Mouse (Mus musculus): ENCODE measurements around the gene T2. TPM values are rescaled to one million over a fixed set of nuclear protein-coding genes. Genes with fewer than 3 reads are reported as not detected.
"Not testable (repeated sequence)": the region's sequence is repeated elsewhere in the genome, so short reads cannot be mapped to it uniquely, and the experiment has no call there.

Gene T2
- polyA plus RNA-seq (2015; fragmentation: Nextera tagmentation; extraction: Ambion mirVana) = not detected in 2 replicates

GRCm38 (mm10) chr17:8355692-8356091 is at the start of gene T2:
Gene T2, plus strand, starts transcription at chr17:8355992.
- Histone ChIP-seq H3K27me3 (ENCODE audit: control insufficient read depth, insufficient read depth, low read depth, low read length) (no peaks in the 10 kb centered on the region), H3K4me2 (ENCODE audit: low read depth, low read length) (no peak within 1 kb of the TSS), H3K9me3 (replicated peaks; ENCODE audit: control insufficient read depth, low read length) (no peaks in the 10 kb centered on the region), H3K27ac (ENCODE audit: low read length) (no peak within 1 kb of the TSS), H3K4me3 (ENCODE audit: low read depth, low read length) (no peak within 1 kb of the TSS), H3K36me3 (ENCODE audit: control insufficient read depth, insufficient read depth) (no peaks in the 10 kb centered on the region), H3K4me1 (ENCODE audit: control insufficient read depth, low read depth, low read length) (no peaks in the 10 kb centered on the region), H3K9ac (ENCODE audit: low read depth, low read length) (no peak within 1 kb of the TSS)
- WGBS (ENCODE audit: insufficient replicate concordance) = 62% methylated on average over 6 of the region's 6 CpGs
- ATAC-seq (ENCODE audit: low read depth) = no peak

- H3K4me1 ChIP-seq (ENCODE audit: control insufficient read depth, low read depth, low read length) = peaks cover 21% of the 10 kb centered on the region
- peak within 1 kb of the TSS; percentile 53 for H3K27ac ChIP-seq (ENCODE audit: low read length)
- peak within 1 kb of the TSS; percentile 83 for H3K4me3 ChIP-seq (ENCODE audit: low read depth, low read length)
- 0% methylated on average over 52 of the region's 54 CpGs for WGBS (ENCODE audit: insufficient replicate concordance)
- peak within 1 kb of the TSS; percentile 81 for H3K9ac ChIP-seq (ENCODE audit: low read depth, low read length)
- H3K36me3 ChIP-seq (ENCODE audit: control insufficient read depth, insufficient read depth) = no peaks in the 10 kb centered on the region
- no peaks in the 10 kb centered on the region for H3K27me3 ChIP-seq (ENCODE audit: control insufficient read depth, insufficient read depth, low read depth, low read length)
- ATAC-seq (ENCODE audit: low read depth) = peak; percentile 97
- H3K9me3 ChIP-seq (replicated peaks; ENCODE audit: control insufficient read depth, low read length) = no peaks in the 10 kb centered on the region
- peak within 1 kb of the TSS; percentile 81 for H3K4me2 ChIP-seq (ENCODE audit: low read depth, low read length)
Measured at GRCm38 (mm10) chr17:8310838-8311614, 44.8 kb upstream of the T2 start, which contains the start of gene Sft2d1. Gene Sft2d1, plus strand, starts transcription at chr17:8311102.

GRCm38 (mm10) chr17:8311751-8312150 is 44.0 kb upstream of the T2 start:
- peak overlapping the region; percentile 81 for H3K9ac ChIP-seq (ENCODE audit: low read depth, low read length)
- no peaks in the 10 kb centered on the region for H3K9me3 ChIP-seq (replicated peaks; ENCODE audit: control insufficient read depth, low read length)
- WGBS (ENCODE audit: insufficient replicate concordance) = 16% methylated on average over 3 of the region's 3 CpGs
- H3K4me1 ChIP-seq (ENCODE audit: control insufficient read depth, low read depth, low read length) = peaks cover 21% of the 10 kb centered on the region
- peak overlapping the region; percentile 81 for H3K4me2 ChIP-seq (ENCODE audit: low read depth, low read length)
- H3K27me3 ChIP-seq (ENCODE audit: control insufficient read depth, insufficient read depth, low read depth, low read length) = no peaks in the 10 kb centered on the region
- H3K4me3 ChIP-seq (ENCODE audit: low read depth, low read length) = peak overlapping the region; percentile 83
- H3K27ac ChIP-seq (ENCODE audit: low read length) = no peak overlapping the region; the same call in 1 of the 2 replicates
- no peaks in the 10 kb centered on the region for H3K36me3 ChIP-seq (ENCODE audit: control insufficient read depth, insufficient read depth)
- no peak for ATAC-seq (ENCODE audit: low read depth)

GRCm38 (mm10) chr17:8313976-8314375 is 41.8 kb upstream of the T2 start:
- 53% methylated on average over 3 of the region's 3 CpGs for WGBS (ENCODE audit: insufficient replicate concordance)
- H3K27ac ChIP-seq (ENCODE audit: low read length) = no peak overlapping the region
- ATAC-seq (ENCODE audit: low read depth) = no peak

GRCm38 (mm10) chr17:8316251-8316650 is 39.5 kb upstream of the T2 start:
- ATAC-seq (ENCODE audit: low read depth) = no peak
- no peak overlapping the region for H3K27ac ChIP-seq (ENCODE audit: low read length)
- WGBS (ENCODE audit: insufficient replicate concordance) = 60% methylated on average over 1 of the region's 1 CpGs
- H3K36me3 ChIP-seq (ENCODE audit: control insufficient read depth, insufficient read depth) = no peaks in the 10 kb centered on the region
- no peak overlapping the region for H3K9ac ChIP-seq (ENCODE audit: low read depth, low read length)
- peaks cover 19% of the 10 kb centered on the region for H3K4me1 ChIP-seq (ENCODE audit: control insufficient read depth, low read depth, low read length)
- H3K9me3 ChIP-seq (replicated peaks; ENCODE audit: control insufficient read depth, low read length) = no peaks in the 10 kb centered on the region
- H3K27me3 ChIP-seq (ENCODE audit: control insufficient read depth, insufficient read depth, low read depth, low read length) = no peaks in the 10 kb centered on the region
- no peak overlapping the region for H3K4me2 ChIP-seq (ENCODE audit: low read depth, low read length)
- no peak overlapping the region for H3K4me3 ChIP-seq (ENCODE audit: low read depth, low read length)

More at GRCm38 (mm10) chr17:8313976-8314375, 41.8 kb upstream of the T2 start:
- Histone ChIP-seq H3K36me3 (ENCODE audit: control insufficient read depth, insufficient read depth) (no peaks in the 10 kb centered on the region), H3K9ac (ENCODE audit: low read depth, low read length) (no peak overlapping the region), H3K27me3 (ENCODE audit: control insufficient read depth, insufficient read depth, low read depth, low read length) (no peaks in the 10 kb centered on the region), H3K4me2 (ENCODE audit: low read depth, low read length) (no peak overlapping the region), H3K9me3 (replicated peaks; ENCODE audit: control insufficient read depth, low read length) (no peaks in the 10 kb centered on the region), H3K4me3 (ENCODE audit: low read depth, low read length) (no peak overlapping the region), H3K4me1 (ENCODE audit: control insufficient read depth, low read depth, low read length) (peaks cover 21% of the 10 kb centered on the region)

- not testable (repeated sequence) for H3K4me3 ChIP-seq (ENCODE audit: low read depth, low read length); H3K27me3 ChIP-seq (ENCODE audit: control insufficient read depth, insufficient read depth, low read depth, low read length); H3K4me2 ChIP-seq (ENCODE audit: low read depth, low read length); H3K4me1 ChIP-seq (ENCODE audit: control insufficient read depth, low read depth, low read length); ATAC-seq (ENCODE audit: low read depth); H3K27ac ChIP-seq (ENCODE audit: low read length); H3K36me3 ChIP-seq (ENCODE audit: control insufficient read depth, insufficient read depth); H3K9ac ChIP-seq (ENCODE audit: low read depth, low read length); H3K9me3 ChIP-seq (replicated peaks; ENCODE audit: control insufficient read depth, low read length)
- WGBS (ENCODE audit: insufficient replicate concordance) = 87% methylated on average over 10 of the region's 11 CpGs
Measured at GRCm38 (mm10) chr17:8326877-8327276, 28.9 kb upstream of the T2 start.

- ATAC-seq (ENCODE audit: low read depth) = no peak
- Histone ChIP-seq H3K36me3 (ENCODE audit: control insufficient read depth, insufficient read depth) (peaks cover 5% of the 10 kb centered on the region), H3K4me3 (ENCODE audit: low read depth, low read length) (no peak overlapping the region), H3K27me3 (ENCODE audit: control insufficient read depth, insufficient read depth, low read depth, low read length) (no peaks in the 10 kb centered on the region), H3K9me3 (replicated peaks; ENCODE audit: control insufficient read depth, low read length) (no peaks in the 10 kb centered on the region), H3K4me2 (ENCODE audit: low read depth, low read length) (no peak overlapping the region), H3K27ac (ENCODE audit: low read length) (no peak overlapping the region), H3K4me1 (ENCODE audit: control insufficient read depth, low read depth, low read length) (no peaks in the 10 kb centered on the region), H3K9ac (ENCODE audit: low read depth, low read length) (no peak overlapping the region)
- WGBS (ENCODE audit: insufficient replicate concordance) = 57% methylated on average over 7 of the region's 7 CpGs
Measured at GRCm38 (mm10) chr17:8328511-8329174, 27.1 kb upstream of the T2 start.

GRCm38 (mm10) chr17:8330602-8331001 is 25.2 kb upstream of the T2 start:
- Histone ChIP-seq H3K9me3 (replicated peaks; ENCODE audit: control insufficient read depth, low read length) (no peaks in the 10 kb centered on the region), H3K9ac (ENCODE audit: low read depth, low read length) (no peak overlapping the region), H3K4me1 (ENCODE audit: control insufficient read depth, low read depth, low read length) (no peaks in the 10 kb centered on the region), H3K4me3 (ENCODE audit: low read depth, low read length) (no peak overlapping the region), H3K27ac (ENCODE audit: low read length) (no peak overlapping the region), H3K4me2 (ENCODE audit: low read depth, low read length) (no peak overlapping the region), H3K27me3 (ENCODE audit: control insufficient read depth, insufficient read depth, low read depth, low read length) (no peaks in the 10 kb centered on the region), H3K36me3 (ENCODE audit: control insufficient read depth, insufficient read depth) (peaks cover 5% of the 10 kb centered on the region)
- WGBS (ENCODE audit: insufficient replicate concordance) = 50% methylated on average over 5 of the region's 5 CpGs
- no peak for ATAC-seq (ENCODE audit: low read depth)

- H3K9me3 ChIP-seq (replicated peaks; ENCODE audit: control insufficient read depth, low read length); H3K27ac ChIP-seq (ENCODE audit: low read length); ATAC-seq (ENCODE audit: low read depth); H3K9ac ChIP-seq (ENCODE audit: low read depth, low read length); H3K4me2 ChIP-seq (ENCODE audit: low read depth, low read length); H3K36me3 ChIP-seq (ENCODE audit: control insufficient read depth, insufficient read depth); H3K4me3 ChIP-seq (ENCODE audit: low read depth, low read length); H3K4me1 ChIP-seq (ENCODE audit: control insufficient read depth, low read depth, low read length): not testable (repeated sequence)
- H3K27me3 ChIP-seq (ENCODE audit: control insufficient read depth, insufficient read depth, low read depth, low read length) = peaks cover 38% of the 10 kb centered on the region
- WGBS (ENCODE audit: insufficient replicate concordance) = no CpG with 5 or more reads among the region's 5 CpGs
Measured at GRCm38 (mm10) chr17:8337159-8337558, 18.6 kb upstream of the T2 start, which contains the start of gene Prr18. Gene Prr18, plus strand, starts transcription at chr17:8337459.

Measured in liver, embryonic 16.5 days (tissue).